Mouse (Mus musculus) common myeloid progenitor, adult 5-6 weeks (primary cell): ENCODE data around the gene Rgmb. TPM values are rescaled to one million over a fixed set of nuclear protein-coding genes. Genes with fewer than 3 reads are reported as not detected.

Experiments used
- ATAC-seq: replicated peaks from 2 replicates; pipeline ENCODE4 v1.8.0; 2016; ENCODE audit warnings: low read depth, mild to moderate bottlenecking, moderate TSS enrichment, inconsistent platforms; ENCODE audit not compliant: poor library complexity, severe bottlenecking
- total RNA-seq: library from RNA; stranded (forward); fragments of 200-1000, 187-1606 nt; gene quantifications from 2 replicates; pipeline ENCODE4 v1.2.3, GENCODE M21; 2017

Gene Rgmb
- total RNA-seq, 1 experiment from 2014 or later: not detected

DNA sequence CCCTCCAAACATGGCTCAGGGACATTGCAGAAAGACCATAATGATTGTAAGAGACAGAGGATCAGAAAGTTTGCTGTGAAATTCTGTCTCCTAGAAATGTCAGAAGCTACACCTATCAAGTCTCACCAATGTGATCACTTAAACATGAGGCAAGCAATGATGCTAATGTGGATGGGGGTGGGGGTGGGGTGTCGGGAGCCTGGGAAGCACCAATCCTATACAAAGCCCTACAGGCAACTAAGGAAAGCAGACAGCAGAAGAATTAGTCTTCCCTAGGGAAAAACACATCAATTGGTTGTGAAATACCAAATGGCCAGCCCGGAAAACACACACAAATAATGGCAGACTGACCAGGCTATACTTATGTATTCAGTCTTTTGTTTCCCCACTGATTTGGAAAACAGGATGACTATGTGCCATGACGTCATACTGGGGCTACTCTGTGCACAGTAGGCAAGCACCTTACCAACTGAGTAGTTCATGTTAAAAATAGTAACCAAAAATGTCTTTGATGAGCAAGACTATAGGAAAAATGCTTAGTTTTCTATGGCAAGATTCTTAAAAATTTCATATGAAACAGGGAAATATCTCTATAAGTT, 31.5 kb downstream of the Rgmb start:
- ATAC-seq: no peak

- no peak for ATAC-seq
Measured at GRCm38 (mm10) chr17:15790716-15791115, 40.1 kb downstream of the Rgmb start.

DNA sequence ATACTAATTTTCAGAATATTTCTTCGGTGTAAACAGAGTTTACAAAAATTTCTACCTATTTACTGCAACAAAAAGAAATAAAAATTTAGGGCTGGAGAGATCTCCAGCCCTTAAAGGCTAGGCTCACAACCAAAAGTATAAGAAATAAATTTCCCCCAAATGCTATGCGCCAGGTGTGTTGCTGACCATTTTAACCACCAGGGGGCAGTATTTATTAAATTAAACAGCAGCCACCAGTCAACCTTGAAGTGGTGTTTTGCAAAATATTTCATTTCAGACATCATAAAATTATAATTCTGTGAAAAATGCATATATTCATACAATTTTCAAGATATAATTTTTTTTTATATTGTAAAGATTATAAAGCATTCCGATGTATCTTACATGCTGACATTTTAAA, 43.8 kb downstream of the Rgmb start:
- ATAC-seq: peak; percentile 60; the same call in 1 of the 2 replicates

GRCm38 (mm10) chr17:15777979-15778378, 52.9 kb downstream of the Rgmb start:
- ATAC-seq: 0 out of 2 replicates have a peak, but pooled peaks have one; percentile 23

- ATAC-seq: no peak
Measured at GRCm38 (mm10) chr17:15776349-15776748, 54.5 kb downstream of the Rgmb start.

DNA sequence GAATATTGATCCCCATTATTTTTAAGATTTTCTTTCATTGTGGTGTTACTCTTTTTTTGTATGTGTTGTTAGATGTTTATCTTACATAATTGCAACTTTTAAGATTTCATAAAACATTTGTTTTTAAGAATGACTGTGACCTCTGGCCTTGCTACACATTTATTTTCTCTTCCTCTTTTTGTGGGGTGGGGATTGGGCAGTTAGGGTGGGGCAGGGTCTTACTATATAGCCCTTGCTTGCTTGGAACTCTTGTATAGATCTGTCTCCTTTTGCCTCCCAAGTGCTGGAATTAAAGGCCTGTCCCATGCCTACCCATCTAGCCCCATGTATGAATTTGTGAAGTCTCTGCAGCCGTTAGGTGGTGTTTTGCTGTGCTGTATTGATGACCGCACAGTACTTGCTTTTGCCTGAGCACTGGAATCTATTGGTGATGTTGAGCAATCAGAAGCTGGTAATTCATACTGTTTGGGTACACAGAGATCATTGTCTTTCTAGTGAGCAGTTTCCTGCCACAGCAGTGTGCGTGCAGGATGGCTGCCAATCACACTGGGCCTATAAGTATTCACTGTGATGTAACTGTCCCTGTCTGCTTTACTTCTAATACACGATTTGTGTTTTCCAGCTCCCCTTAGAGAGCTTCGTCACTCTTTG, 56.1 kb downstream of the Rgmb start:
- peak; percentile 64 for ATAC-seq

DNA sequence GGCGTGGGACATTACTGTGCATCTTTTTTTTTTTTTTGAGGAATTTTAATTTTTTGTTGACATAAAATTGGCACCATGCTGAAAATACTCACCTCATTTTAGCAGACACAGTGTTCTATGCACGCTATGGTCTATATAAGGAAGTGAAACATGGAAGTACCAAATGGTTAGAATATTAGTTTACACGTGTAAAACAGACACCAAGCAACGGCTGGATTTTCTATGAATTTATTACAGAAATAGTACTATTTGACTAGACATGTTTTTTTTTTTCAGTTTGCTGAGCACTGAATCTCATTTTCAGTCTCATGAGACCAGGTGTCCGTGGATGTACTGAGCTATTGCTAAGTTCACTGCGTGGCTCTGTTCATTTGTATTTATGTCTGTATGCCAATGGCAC, 56.9 kb downstream of the Rgmb start:
- ATAC-seq: peak; percentile 54

- no peak for ATAC-seq
Measured at GRCm38 (mm10) chr17:15769081-15769724, 61.6 kb downstream of the Rgmb start.

DNA sequence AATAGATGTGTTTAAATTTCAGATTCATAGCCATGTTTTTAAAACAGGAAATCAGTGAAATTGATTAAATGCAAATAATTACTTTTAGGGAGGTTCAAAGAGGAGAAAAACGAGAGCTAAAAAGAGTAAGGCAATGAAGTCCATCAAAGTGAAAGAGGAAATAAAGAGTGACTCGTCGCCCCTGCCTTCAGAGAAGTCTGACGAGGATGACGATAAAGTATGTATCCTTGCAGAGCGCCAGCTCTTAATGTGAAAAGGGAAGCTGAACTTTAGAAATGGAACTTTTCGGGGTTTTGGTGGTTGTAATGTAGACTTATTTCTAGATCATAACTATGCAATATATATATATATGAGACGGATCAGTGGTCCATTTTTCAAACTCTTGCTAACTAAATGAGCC, 69.6 kb downstream of the Rgmb start:
- ATAC-seq: peak; percentile 90

Other genes with a start within 250 kb of the Rgmb start
- gene Chd1, start 126.1 kb downstream of the Rgmb start, total RNA-seq: 75.5 and 100 TPM in 2 replicates